Mouse (Mus musculus) ES-Bruce4 (cell line): ENCODE measurements around the gene Abcc3. TPM values are rescaled to one million over a fixed set of nuclear protein-coding genes. Genes with fewer than 3 reads are reported as not detected.

Experiments
- H3K27ac ChIP-seq: 2 replicates; pipeline ENCODE4 v1.5.1; 2012; ENCODE audit warnings: low read length, inconsistent platforms; ENCODE audit not compliant: insufficient read depth
- H3K27me3 ChIP-seq: 2 replicates; pipeline ENCODE4 v1.6.1; 2012; ENCODE audit warnings: mild to moderate bottlenecking, low read length, inconsistent platforms; ENCODE audit not compliant: control insufficient read depth, poor library complexity, insufficient read depth, severe bottlenecking
- H3K36me3 ChIP-seq: 2 replicates; pipeline ENCODE4 v1.6.1; 2012; ENCODE audit warnings: inconsistent platforms, mild to moderate bottlenecking, low read length, moderate library complexity; ENCODE audit not compliant: control insufficient read depth, poor library complexity, insufficient read depth, severe bottlenecking
- H3K4me1 ChIP-seq: one replicate; pipeline ENCODE4 v1.8.1; 2011; ENCODE audit warnings: low read length; ENCODE audit not compliant: control insufficient read depth, insufficient read depth
- H3K4me3 ChIP-seq: 2 replicates; pipeline ENCODE4 v1.5.1; 2011; ENCODE audit warnings: low read depth, mild to moderate bottlenecking, low read length
- H3K9ac ChIP-seq: 2 replicates; pipeline ENCODE4 v1.6.1; 2012; ENCODE audit warnings: low read depth, mild to moderate bottlenecking, inconsistent platforms; ENCODE audit not compliant: poor library complexity, severe bottlenecking
- H3K9me3 ChIP-seq: replicated peaks from 2 replicates; pipeline ENCODE4 v1.6.1; 2012; ENCODE audit warnings: mild to moderate bottlenecking, low read length, inconsistent platforms; ENCODE audit not compliant: control insufficient read depth, poor library complexity, insufficient read depth, severe bottlenecking
- CTCF ChIP-seq: IDR thresholded peaks from one replicate; pipeline ENCODE4 v1.8.1; 2011; ENCODE audit warnings: low read depth, low read length
- EP300 ChIP-seq: IDR thresholded peaks from 2 replicates; pipeline ENCODE4 v1.6.1; 2011; ENCODE audit warnings: low read depth, low read length; ENCODE audit not compliant: insufficient read depth
- POLR2A ChIP-seq: IDR thresholded peaks from one replicate; pipeline ENCODE4 v1.8.1; 2011; ENCODE audit warnings: low read length; ENCODE audit not compliant: insufficient read depth
- polyA plus RNA-seq: library from polyadenylated mRNA; stranded (reverse); fragments of >200 nt; gene quantifications from 2 replicates; pipeline ENCODE4 v1.2.4, GENCODE M21; 2011; ENCODE audit warnings: low read depth; ENCODE audit not compliant: missing spikeins, insufficient read depth, insufficient read length

Gene Abcc3
- polyA plus RNA-seq, 1 experiment, result 0.24 TPM

DNA sequence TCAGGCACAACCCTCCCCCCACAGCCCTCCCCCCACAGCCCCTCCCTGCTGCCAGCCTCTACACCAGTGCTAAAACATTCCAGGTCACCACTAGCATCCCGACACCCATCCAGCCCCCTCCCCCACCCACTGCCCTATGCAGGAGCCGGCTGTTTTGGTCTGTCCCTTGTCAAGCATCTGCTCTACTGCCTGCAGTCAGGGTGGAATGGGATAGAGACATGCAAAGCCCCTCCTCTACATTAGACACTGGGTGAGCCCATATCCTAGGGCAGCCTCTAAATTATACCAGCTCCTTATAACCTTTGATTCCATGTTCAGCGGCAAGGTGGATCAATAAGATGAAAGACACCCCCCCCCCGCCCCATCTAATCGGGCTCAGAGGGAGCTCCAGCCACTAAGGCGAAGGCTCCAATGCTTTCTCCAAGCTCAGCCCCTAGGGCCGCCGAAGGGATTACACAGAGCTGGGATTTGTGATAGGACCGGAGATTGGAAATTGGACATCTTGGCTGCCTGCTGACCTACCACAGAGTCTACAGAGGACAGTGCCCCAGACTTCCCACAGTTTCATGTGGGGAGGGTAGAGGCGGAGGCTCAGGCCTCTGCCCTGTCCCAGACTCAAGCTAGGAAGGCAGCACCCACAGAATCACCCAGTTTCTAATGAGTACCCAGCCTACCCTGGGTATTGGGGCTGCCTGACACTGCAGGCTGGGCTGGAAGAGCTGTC lies 26.4 kb upstream of the Abcc3 start:
- H3K27ac ChIP-seq, result no peak overlapping the region
- no peaks in the 10 kb centered on the region for H3K4me1 ChIP-seq

DNA sequence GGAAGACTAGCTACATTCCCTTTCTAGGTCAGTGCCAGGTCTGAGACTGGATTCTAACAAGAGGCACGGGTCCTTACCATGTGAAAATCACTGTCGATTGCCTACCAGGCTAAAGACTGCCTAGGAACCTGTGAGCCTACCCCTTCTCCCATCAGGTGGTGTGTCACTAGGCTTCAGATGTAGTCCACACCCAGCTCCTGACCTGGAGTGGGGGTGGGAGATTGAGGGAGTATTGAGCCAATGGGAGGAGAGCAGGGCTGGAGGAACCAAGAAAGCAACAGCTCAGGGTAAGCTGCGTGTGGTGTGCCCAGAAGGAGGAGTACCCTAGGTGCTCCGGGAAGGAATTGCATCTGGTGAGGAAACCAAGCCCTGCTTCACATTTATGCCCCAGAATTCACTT lies 21.2 kb upstream of the Abcc3 start:
- no peaks in the 10 kb centered on the region for H3K27me3 ChIP-seq
- no peaks in the 10 kb centered on the region for H3K36me3 ChIP-seq
- no peaks in the 10 kb centered on the region for H3K9me3 ChIP-seq
- H3K4me1 ChIP-seq, result no peaks in the 10 kb centered on the region
- H3K9ac ChIP-seq, result no peak overlapping the region
- no peak overlapping the region for H3K4me3 ChIP-seq
- TF ChIP-seq POLR2A, result no peak
- no peak for TF ChIP-seq EP300
- TF ChIP-seq CTCF, result no peak
- no peak overlapping the region for H3K27ac ChIP-seq

More for the DNA sequence above, 26.4 kb upstream of the Abcc3 start:
- Histone ChIP-seq H3K36me3 (no peaks in the 10 kb centered on the region), H3K27me3 (no peaks in the 10 kb centered on the region), H3K9me3 (no peaks in the 10 kb centered on the region), H3K9ac (no peak overlapping the region), H3K4me3 (no peak overlapping the region)
- TF ChIP-seq POLR2A (no peak), EP300 (no peak), CTCF (no peak)

DNA sequence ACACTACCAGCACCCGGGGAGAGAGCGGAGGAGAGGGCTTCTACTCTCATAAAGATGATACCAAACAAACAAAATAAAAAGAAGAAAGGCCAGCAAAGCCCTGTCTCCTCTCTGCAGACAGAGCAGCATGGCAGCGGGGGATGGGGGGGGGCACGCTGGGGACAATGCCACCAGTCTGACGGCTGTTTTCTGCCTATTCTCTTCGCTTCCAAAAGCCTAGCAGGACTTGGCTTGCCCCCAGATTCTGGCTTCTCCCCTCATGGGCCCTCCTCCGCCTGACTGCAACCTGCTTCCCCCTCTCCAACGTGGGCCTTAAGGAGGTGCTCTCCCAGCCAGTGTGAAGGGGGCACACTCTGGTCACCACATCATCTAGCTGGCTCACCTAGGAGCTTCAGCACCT lies 20.7 kb upstream of the Abcc3 start:
- H3K27ac ChIP-seq, result no peak overlapping the region
- H3K4me1 ChIP-seq, result no peaks in the 10 kb centered on the region
- H3K9me3 ChIP-seq, result no peaks in the 10 kb centered on the region
- H3K27me3 ChIP-seq, result no peaks in the 10 kb centered on the region
- TF ChIP-seq EP300 (no peak), CTCF (no peak), POLR2A (no peak)
- H3K36me3 ChIP-seq, result no peaks in the 10 kb centered on the region
- no peak overlapping the region for H3K9ac ChIP-seq
- H3K4me3 ChIP-seq, result no peak overlapping the region

DNA sequence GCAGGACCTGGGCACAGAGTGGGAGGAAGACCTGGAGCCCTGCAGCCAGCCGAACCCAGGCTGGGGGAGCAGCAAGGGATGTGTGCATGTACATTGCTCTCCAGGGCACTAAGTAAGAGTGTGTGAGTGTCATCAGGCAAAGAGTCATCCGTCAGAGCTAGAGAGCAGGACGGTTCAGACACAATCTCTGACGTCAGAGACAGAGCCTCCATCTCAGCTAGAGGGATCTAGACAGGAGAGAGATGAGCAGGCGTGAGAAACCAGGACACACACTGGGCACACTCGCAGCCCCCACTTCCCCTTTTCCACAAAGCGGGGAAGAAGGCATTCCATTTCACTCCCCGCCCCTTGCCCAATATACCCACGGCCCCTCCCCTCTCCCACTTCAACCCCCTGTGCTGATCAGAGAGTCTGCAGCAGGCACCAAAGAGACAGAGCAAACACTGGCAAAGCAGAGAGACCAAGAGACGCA lies 20.2 kb upstream of the Abcc3 start:
- Histone ChIP-seq H3K27me3 (no peaks in the 10 kb centered on the region), H3K9me3 (no peaks in the 10 kb centered on the region), H3K4me1 (no peaks in the 10 kb centered on the region), H3K4me3 (no peak overlapping the region), H3K36me3 (no peaks in the 10 kb centered on the region), H3K9ac (no peak overlapping the region), H3K27ac (no peak overlapping the region)
- TF ChIP-seq EP300 (no peak), CTCF (no peak), POLR2A (no peak)

DNA sequence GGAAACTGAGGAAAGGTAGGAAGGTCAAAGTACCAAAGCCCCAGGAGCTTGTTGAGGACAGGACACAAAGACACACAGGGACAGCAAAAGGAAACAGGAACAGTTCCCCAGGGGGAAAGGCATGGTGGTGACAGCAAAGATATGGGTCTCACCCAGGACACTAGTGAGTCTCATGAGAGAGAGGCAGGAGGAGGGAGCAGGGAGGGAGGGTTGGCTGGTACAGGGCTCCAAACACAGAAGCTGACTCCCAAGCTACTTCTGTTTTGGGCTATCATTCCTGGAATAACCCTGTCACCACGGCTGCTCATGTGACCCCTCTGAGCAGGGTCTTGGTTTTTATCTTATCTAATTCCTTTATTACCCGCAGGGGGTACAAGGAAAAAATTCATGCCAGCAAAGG lies 19.8 kb upstream of the Abcc3 start:
- no peaks in the 10 kb centered on the region for H3K36me3 ChIP-seq
- no peak overlapping the region for H3K27ac ChIP-seq
- no peaks in the 10 kb centered on the region for H3K9me3 ChIP-seq
- H3K4me1 ChIP-seq, result no peaks in the 10 kb centered on the region
- no peak for TF ChIP-seq POLR2A
- no peak for TF ChIP-seq CTCF
- TF ChIP-seq EP300, result no peak
- H3K4me3 ChIP-seq, result no peak overlapping the region
- H3K27me3 ChIP-seq, result no peaks in the 10 kb centered on the region
- no peak overlapping the region for H3K9ac ChIP-seq

DNA sequence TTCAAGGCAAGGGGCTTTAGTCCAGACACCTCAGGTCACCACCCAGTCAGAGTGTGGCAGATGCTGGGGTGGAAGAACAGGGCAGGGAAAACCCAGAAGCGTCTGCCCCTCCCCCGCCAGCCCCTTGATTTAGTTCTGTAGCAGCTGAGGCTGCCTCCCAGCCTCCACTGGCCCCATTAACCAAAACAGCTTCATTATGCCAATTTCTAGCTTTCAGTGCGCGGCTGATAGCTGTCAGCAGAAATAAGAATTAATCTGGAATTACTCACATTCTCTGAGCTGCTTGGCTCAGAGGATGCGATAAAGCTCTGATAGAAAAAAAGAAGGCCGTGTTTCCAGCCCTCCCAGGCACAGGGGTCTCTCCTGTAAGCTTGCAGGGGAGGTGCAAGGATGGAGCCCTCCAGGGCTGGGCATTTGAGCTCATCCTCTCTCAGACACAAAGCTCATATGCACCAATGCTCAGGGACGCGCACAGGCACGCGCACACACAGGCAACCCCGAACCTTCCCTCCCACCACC lies 15.1 kb upstream of the Abcc3 start:
- no peak overlapping the region for H3K4me3 ChIP-seq
- H3K27me3 ChIP-seq, result no peaks in the 10 kb centered on the region
- no peaks in the 10 kb centered on the region for H3K4me1 ChIP-seq
- no peaks in the 10 kb centered on the region for H3K36me3 ChIP-seq
- no peak overlapping the region for H3K9ac ChIP-seq
- no peak overlapping the region for H3K27ac ChIP-seq
- no peaks in the 10 kb centered on the region for H3K9me3 ChIP-seq
- TF ChIP-seq POLR2A (no peak), EP300 (no peak), CTCF (no peak)
